Mouse (Mus musculus): Measurements from ENCODE around the gene Rfxank.
A peak's percentile ranks its signal among the peaks of the same experiment; 100 is the strongest.

Rfxank gene

GRCm38 (mm10) chr8:70110451-70110850, 28.5 kb downstream of the Rfxank start:
- DNase-seq (ENCODE audit: low spot score) = no peak

GRCm38 (mm10) chr8:70104922-70105321, 34.0 kb downstream of the Rfxank start:
- no peak for DNase-seq (ENCODE audit: low spot score)

- no peak for DNase-seq (ENCODE audit: low spot score)
These were observed 34.4 kb downstream of the Rfxank start for GRCm38 (mm10) chr8:70104506-70104905.

GRCm38 (mm10) chr8:70100241-70100640, 38.7 kb downstream of the Rfxank start:
- no peak for DNase-seq (ENCODE audit: low spot score)

GRCm38 (mm10) chr8:70099276-70099675, 39.7 kb downstream of the Rfxank start:
- no peak for DNase-seq (ENCODE audit: low spot score)

GRCm38 (mm10) chr8:70092786-70093185, 46.2 kb downstream of the Rfxank start:
- no peak for DNase-seq (ENCODE audit: low spot score)

GRCm38 (mm10) chr8:70089296-70089960, 49.5 kb downstream of the Rfxank start:
- DNase-seq (ENCODE audit: low spot score) = no peak

GRCm38 (mm10) chr8:70087836-70088650, 50.9 kb downstream of the Rfxank start:
- DNase-seq (ENCODE audit: low spot score) = peak; percentile 33

- no peak for DNase-seq (ENCODE audit: low spot score)
These were observed 51.7 kb downstream of the Rfxank start for GRCm38 (mm10) chr8:70087237-70087636.

GRCm38 (mm10) chr8:70086151-70086550, 52.8 kb downstream of the Rfxank start:
- DNase-seq (ENCODE audit: low spot score) = no peak

- DNase-seq (ENCODE audit: low spot score) = no peak
These were observed 54.5 kb downstream of the Rfxank start for GRCm38 (mm10) chr8:70084191-70085065.

GRCm38 (mm10) chr8:70083285-70083684, 55.7 kb downstream of the Rfxank start, which contains the start of gene Hapln4:
Gene Hapln4, plus strand, starts transcription at chr8:70083457.
- DNase-seq (ENCODE audit: low spot score) = peak; percentile 50

GRCm38 (mm10) chr8:70081976-70082375, 57.0 kb downstream of the Rfxank start:
- DNase-seq (ENCODE audit: low spot score) = no peak

All from ovary, postnatal 36 days (tissue).